Mouse (Mus musculus) Patski (cell line): ENCODE data around the gene Kif5c. TPM values are rescaled to one million over a fixed set of nuclear protein-coding genes. Genes with fewer than 3 reads are reported as not detected.
A peak's percentile ranks its signal among the peaks of the same experiment; 100 is the strongest.

Experiments used
- ATAC-seq: fragments of 100-300 bp; one replicate; pipeline ENCODE4 v1.8.0; 2021
- CTCF ChIA-PET: fragments of 350-600 bp; sonication (Branson Sonifier 250); formaldehyde crosslinking; loops from one replicate; lab custom pipeline; 2022; ENCODE audit warnings: inconsistent platforms; lab: Charles Lee
- POLR2A ChIA-PET: fragments of 350-600 bp; sonication (Branson Sonifier 250); formaldehyde crosslinking; loops from one replicate; lab custom pipeline; 2022; ENCODE audit warnings: antibody characterized with exemption, inconsistent platforms; lab: Charles Lee
- DNase-seq: peaks from one replicate; pipeline ENCODE4 v3.0.0-alpha.2; 2011; ENCODE audit warnings: low read depth, low spot score
- H3K27me3 ChIP-seq: fragments of 371-371 bp; one replicate; pipeline ENCODE4 v1.5.1; 2021
- CTCF ChIP-seq: fragments of 100-300 bp; IDR thresholded peaks from one replicate; pipeline ENCODE4 v1.5.1; 2021
- in situ Hi-C: fragments of 300-500 bp; cut with MboI; formaldehyde crosslinking; loops from 3 replicates; pipeline ENCODE4 v1.11.1; 2018; ENCODE audit warnings: low pct_unique_long_range_greater_than_20kb, mixed read lengths
- polyA plus RNA-seq: library from polyadenylated mRNA; unstranded; gene quantifications from one replicate; pipeline ENCODE4 v1.2.3, GENCODE M21; 2021

The Kif5c gene
- polyA plus RNA-seq, 1 experiment from 2014 or later = 10.6 TPM

- ATAC-seq (no peak), DNase-seq (no peak)
- ChIA-PET POLR2A (no interaction called here), CTCF (no interaction called here)
- no peaks in the 10 kb centered on the region for H3K27me3 ChIP-seq
- in situ Hi-C loops = no loop called here
- no peak for TF ChIP-seq CTCF
Measured at GRCm38 (mm10) chr2:49690421-49690826, 71.3 kb downstream of the Kif5c start.

GRCm38 (mm10) chr2:49691441-49691840 is 72.3 kb downstream of the Kif5c start:
- in situ Hi-C loops = no loop called here
- DNase-seq (no peak), ATAC-seq (no peak)
- no peak for TF ChIP-seq CTCF
- CTCF ChIA-PET = no interaction called here
- POLR2A ChIA-PET = no interaction called here
- no peaks in the 10 kb centered on the region for H3K27me3 ChIP-seq

- ATAC-seq = no peak
- TF ChIP-seq CTCF = no peak
- in situ Hi-C loops = no loop called here
- DNase-seq = no peak
- ChIA-PET POLR2A (interaction anchor here (1.0 kb wide), 1 partner anchor 13 kb away, joined by 5 read pairs; no protein-coding TSS in a partner anchor), CTCF (interaction anchor here (1.3 to 2.1 kb wide), 2 partner anchors 8 to 15 kb away, joined by 4 to 5 read pairs; no protein-coding TSS in a partner anchor)
- no peaks in the 10 kb centered on the region for H3K27me3 ChIP-seq
Measured at GRCm38 (mm10) chr2:49694727-49695126, 75.6 kb downstream of the Kif5c start.

DNA sequence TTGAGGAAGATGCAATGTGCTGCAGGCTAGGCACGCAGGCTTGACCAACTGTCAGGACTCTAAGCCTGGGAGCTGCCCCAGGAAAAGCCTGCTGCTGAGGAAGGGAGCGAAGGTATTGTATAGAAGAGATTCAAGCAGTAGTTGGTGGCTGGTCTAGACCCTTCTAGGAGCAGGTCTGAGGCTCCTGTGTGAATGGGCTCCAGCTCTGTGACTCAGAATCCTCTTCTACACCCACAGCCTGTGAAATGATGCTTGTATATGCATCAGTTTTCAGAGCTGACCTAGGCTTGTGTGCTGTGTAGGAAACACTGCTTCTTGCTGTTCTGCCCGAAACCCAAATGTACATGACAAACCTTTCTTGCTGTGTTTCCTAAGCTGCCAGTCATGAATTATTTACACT is 76.4 kb downstream of the Kif5c start:
- H3K27me3 ChIP-seq = no peaks in the 10 kb centered on the region
- ATAC-seq = no peak
- in situ Hi-C loops = no loop called here
- ChIA-PET POLR2A (interaction anchor here (0.7 kb wide), 1 partner anchor 24 kb away, joined by 4 read pairs; no protein-coding TSS in a partner anchor), CTCF (interaction anchor here (1.1 to 2.1 kb wide), 3 partner anchors 8 to 15 kb away, joined by 3 to 5 read pairs (median 4); no protein-coding TSS in a partner anchor)
- TF ChIP-seq CTCF = no peak
- DNase-seq = no peak

DNA sequence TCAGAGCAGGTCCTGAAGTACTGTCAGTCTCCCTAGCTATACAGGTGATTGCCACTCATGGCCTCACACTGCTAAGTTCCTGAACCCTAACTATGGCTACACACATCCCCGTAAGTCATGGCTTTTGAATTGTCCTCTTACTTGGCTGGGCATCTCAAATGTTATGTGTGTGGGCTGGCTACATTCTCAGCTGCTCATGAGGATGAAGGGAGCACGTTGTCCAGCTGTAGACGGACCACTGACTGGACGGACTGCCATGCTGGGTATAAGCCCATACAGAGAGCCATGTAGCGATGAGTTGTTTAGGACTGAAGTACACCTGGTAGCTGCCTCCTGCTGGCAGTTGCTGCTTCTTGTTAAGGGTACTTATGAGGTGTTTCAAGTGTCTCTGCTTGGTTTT is 79.8 kb downstream of the Kif5c start:
- no peaks in the 10 kb centered on the region for H3K27me3 ChIP-seq
- no peak for TF ChIP-seq CTCF
- ChIA-PET CTCF (interaction anchor here (1.0 kb wide), 1 partner anchor 9 kb away, joined by 4 read pairs; no protein-coding TSS in a partner anchor), POLR2A (no interaction called here)
- in situ Hi-C loops = no loop called here
- DNase-seq = no peak
- ATAC-seq = no peak

DNA sequence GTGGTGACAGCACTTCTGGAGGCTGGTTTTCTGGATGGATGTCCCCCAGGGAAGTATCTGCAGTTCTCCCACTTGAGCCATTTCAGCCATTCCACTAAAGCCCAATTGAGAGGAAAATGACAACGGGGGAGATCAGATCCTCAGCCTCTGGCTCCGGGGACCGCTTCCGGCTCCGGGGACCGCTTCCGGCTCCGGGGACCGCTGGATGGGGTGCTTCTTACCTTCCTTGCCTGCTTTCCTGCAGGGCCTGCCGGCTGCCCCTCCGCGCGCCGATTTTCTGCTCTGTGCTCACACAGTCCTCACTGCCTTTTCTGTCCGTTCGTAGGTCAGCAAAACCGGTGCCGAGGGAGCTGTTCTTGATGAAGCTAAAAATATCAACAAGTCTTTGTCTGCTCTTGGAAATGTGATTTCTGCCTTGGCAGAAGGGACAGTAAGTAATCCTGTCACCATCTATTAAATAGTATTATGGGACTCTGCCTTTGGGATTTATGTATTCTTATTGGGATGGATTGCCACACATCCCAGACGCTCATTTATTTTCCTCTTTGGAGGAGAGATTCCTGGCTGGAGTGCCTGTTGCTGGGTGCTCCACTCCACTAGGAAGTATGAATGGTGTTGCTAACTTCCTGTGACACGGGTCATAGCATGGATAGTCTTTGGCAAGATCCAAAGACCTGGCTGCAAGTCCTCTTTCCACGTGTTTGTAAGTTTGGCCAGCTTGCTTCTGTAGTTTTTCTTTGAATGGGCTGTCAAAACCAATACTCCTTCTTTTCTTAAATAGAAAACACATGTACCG is 81.3 kb downstream of the Kif5c start:
- no peak for ATAC-seq
- DNase-seq = no peak
- in situ Hi-C loops = no loop called here
- POLR2A ChIA-PET = interaction anchor here (0.6 kb wide), 1 partner anchor 44 kb away, joined by 3 read pairs; no protein-coding TSS in a partner anchor
- H3K27me3 ChIP-seq = no peaks in the 10 kb centered on the region
- TF ChIP-seq CTCF = no peak
- CTCF ChIA-PET = no interaction called here

DNA sequence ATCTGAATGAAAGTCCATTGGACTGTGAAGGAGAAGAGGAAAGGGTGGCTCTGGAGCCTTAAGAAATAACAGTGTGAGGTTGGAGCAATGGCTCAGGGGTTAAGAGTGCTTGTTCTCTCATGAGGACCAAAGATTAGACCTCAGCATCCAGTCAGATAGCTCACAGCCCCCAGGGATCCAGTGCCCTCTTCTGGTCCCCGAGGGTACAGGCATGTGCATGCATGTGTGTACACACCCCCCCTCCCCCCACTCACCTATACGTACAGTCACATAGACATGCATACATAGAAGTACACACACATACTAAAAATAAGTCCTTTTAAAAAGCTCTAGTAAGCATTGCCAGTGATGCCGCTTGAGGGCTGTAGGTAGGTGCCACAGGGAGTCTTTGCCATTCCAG is 91.1 kb downstream of the Kif5c start:
- TF ChIP-seq CTCF = peak; percentile 68
- ATAC-seq (no peak), DNase-seq (no peak)
- ChIA-PET POLR2A (no interaction called here), CTCF (interaction anchor here (1.1 to 1.9 kb wide), 7 partner anchors 8 to 397 kb away, joined by 3 to 5 read pairs (median 4); no protein-coding TSS in a partner anchor)
- in situ Hi-C loops = loop anchor here (5.0 kb wide), 2 partner anchors 83 to 263 kb away; no protein-coding TSS in a partner anchor
- H3K27me3 ChIP-seq = no peaks in the 10 kb centered on the region

- in situ Hi-C loops = loop anchor here (5.0 kb wide), 2 partner anchors 84 to 264 kb away; no protein-coding TSS in a partner anchor
Measured at GRCm38 (mm10) chr2:49711693-49712092, 92.6 kb downstream of the Kif5c start.

DNA sequence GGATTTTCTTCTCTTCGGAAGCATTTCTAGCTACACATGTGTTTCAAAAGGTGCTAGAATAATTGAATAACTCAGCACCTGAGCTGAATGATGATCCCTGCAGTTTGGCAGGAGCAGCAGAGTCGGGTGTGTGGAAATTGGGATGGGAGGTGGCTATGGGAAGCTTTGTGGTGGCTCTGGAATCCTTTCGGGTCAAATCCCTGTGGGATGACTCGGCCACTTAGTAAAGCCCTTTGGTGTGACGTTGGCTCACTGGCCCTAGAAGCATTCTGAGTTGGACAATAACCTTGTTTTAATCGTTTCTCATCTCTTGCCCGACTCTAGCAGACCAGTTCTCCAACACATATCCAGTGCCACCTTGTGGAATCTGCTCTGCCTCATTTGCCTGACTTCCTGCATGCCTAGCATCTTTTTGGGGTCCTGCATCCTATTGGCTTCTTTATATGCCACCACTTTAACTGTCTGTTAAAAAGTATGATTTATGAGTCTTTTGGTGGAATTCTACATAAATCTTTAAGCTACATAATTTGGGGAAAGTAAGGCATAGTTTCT is 93.3 kb downstream of the Kif5c start:
- in situ Hi-C loops = loop anchor here (5.0 kb wide), 2 partner anchors 85 to 265 kb away; no protein-coding TSS in a partner anchor
- peak; percentile 75 for TF ChIP-seq CTCF
- CTCF ChIA-PET = interaction anchor here (0.6 to 3.5 kb wide), 12 partner anchors 10 to 265 kb away, joined by 3 to 14 read pairs (median 4); no protein-coding TSS in a partner anchor
- no peaks in the 10 kb centered on the region for H3K27me3 ChIP-seq
- POLR2A ChIA-PET = no interaction called here
- ATAC-seq (peak; percentile 90), DNase-seq (no peak)

More at GRCm38 (mm10) chr2:49711693-49712092, 92.6 kb downstream of the Kif5c start:
- CTCF ChIA-PET = interaction anchor here (0.6 to 3.5 kb wide), 11 partner anchors 10 to 264 kb away, joined by 3 to 14 read pairs (median 4); no protein-coding TSS in a partner anchor
- no peak for ATAC-seq
- no peak for DNase-seq
- POLR2A ChIA-PET = interaction anchor here (0.9 kb wide), 1 partner anchor 18 kb away, joined by 3 read pairs; no protein-coding TSS in a partner anchor
- no peak for TF ChIP-seq CTCF
- H3K27me3 ChIP-seq = no peaks in the 10 kb centered on the region

DNA sequence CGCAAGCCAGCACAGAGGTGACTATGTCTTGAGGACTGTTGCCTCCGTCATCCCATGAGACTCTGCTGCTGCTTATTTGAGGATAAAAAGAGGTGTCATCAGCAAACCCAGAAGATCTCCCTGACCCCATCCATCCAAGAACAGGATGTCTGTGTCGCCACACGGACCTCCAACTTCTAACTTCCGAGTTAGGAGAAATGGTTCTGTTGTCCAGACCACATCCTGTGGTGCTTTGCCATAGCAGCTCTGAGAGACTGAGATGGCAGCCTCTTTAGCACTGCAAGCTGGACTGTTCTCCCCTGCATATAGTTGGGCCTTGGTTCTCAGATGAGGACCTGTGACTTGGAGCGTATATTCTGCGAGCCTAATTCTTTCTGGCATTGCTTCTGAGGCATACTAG is 97.4 kb downstream of the Kif5c start:
- TF ChIP-seq CTCF = no peak
- CTCF ChIA-PET = no interaction called here
- ATAC-seq = no peak

More for the DNA sequence above, 97.4 kb downstream of the Kif5c start:
- POLR2A ChIA-PET = no interaction called here
- H3K27me3 ChIP-seq = no peaks in the 10 kb centered on the region
- in situ Hi-C loops = no loop called here
- DNase-seq = no peak
